Mouse (Mus musculus): ENCODE measurements around the gene 1700109H08Rik.

DNA sequence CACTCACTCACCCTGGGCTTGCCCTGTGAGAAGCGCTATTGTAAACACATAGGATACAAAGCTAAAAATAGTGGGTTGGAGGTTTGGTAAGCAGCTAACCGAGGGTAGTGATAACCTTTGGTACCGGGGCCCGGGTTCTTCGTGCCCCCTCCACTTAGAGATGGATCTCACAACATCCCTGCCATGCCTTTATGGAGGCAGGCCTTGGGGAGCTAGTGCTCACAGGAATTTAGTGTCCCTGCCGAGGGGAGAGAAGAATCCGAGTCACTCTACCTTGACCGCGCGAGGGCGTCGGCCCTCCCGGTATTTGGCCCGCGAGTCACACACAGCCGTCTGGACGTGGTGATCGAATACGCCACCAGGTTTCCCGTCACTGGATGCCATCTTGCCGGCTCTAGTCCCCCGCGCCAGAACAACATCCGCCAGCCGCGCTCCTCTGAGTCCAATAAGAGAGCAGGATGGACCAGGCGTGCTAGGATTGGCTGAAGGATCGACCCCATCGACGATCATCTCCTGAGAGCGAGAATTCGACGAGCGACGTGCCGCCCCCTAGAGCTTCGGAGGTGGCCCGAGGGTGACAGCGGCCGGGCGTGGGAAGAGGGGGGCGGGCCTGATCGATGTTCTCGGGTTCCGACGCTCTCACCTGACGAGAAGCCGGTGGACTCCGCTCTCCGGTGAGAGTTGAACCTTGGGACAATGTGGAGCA lies 24.5 kb downstream of the 1700109H08Rik start, which contains the start of gene Pex1:
- no peak; the same call in 1 of the 2 replicates for TF ChIP-seq CTCF (IDR thresholded peaks at IDR 0.05)
- TF ChIP-seq POLR2A (IDR thresholded peaks at IDR 0.05; ENCODE audit: insufficient read depth, low read depth, low read length), result peak; percentile 66
